In the genomic region with DNA sequence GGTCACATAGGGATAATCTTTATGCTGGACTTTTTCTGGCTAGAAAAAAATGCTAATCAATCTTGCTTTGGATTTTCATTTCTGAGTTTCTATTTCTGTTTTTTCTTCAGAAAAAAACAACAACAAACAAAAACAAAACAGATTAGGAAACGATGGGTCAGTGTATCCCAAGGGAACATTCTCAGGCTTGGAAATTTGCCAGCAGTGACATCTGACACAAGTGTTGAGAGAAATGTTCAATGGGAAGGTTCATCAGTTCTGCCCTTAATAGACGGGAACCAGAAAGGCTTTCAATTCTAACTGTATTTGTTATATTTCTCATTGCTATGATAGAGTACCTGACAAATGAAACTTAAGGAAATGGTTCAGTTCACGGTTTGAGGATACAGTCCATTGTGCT, we compare ENCODE assay signal across 20 mouse cellular contexts.
DNase-seq lines count a peak whose midpoint lies in the region; ATAC-seq and TF ChIP-seq lines count a peak whose summit lies in the region.
"Had no signal": no experiment of that assay in that cellular context is flagged by ENCODE, and none has a peak within 500 bp of the region (broad histone marks: within the 10 kb centered on the region; RNA-seq: fewer than 3 reads in every experiment).

No protein-coding gene starts in this region.

- H3K9ac ChIP-seq in lung, embryonic 14.5 days, result no peak overlapping the region
- H3K9ac ChIP-seq: embryonic facial prominence, embryonic 12.5 days; forebrain, embryonic 13.5 days; forebrain, embryonic 15.5 days; forebrain, postnatal 0 days had no signal

- WGBS in lung, embryonic 14.5 days, result 45% methylated on average over 3 of the region's 3 CpGs

- no peak overlapping the region for H3K4me2 ChIP-seq in lung, embryonic 14.5 days
- H3K4me2 ChIP-seq: embryonic facial prominence, embryonic 12.5 days; forebrain, embryonic 13.5 days; forebrain, embryonic 15.5 days had no signal

- no peaks in the 10 kb centered on the region for H3K9me3 ChIP-seq in lung, embryonic 14.5 days (ENCODE audit: low read depth, low read length)
- H3K9me3 ChIP-seq: embryonic facial prominence, embryonic 10.5 days; embryonic facial prominence, embryonic 12.5 days; forebrain, embryonic 13.5 days; forebrain, embryonic 15.5 days had no signal

- no peaks in the 10 kb centered on the region for H3K4me1 ChIP-seq in lung, embryonic 14.5 days (ENCODE audit: insufficient read depth)
- H3K4me1 ChIP-seq: embryonic facial prominence, embryonic 10.5 days; embryonic facial prominence, embryonic 12.5 days; forebrain, embryonic 13.5 days; forebrain, embryonic 15.5 days had no signal

- no peaks in the 10 kb centered on the region for H3K27me3 ChIP-seq in lung, embryonic 14.5 days (ENCODE audit: insufficient read depth, low read length)
- H3K27me3 ChIP-seq: embryonic facial prominence, embryonic 12.5 days; forebrain, embryonic 13.5 days; forebrain, embryonic 15.5 days had no signal

- no peak overlapping the region for H3K27ac ChIP-seq in lung, embryonic 14.5 days (ENCODE audit: low read depth)
- H3K27ac ChIP-seq: embryonic facial prominence, embryonic 10.5 days; embryonic facial prominence, embryonic 12.5 days; forebrain, embryonic 13.5 days; forebrain, embryonic 15.5 days had no signal

- no peak for ATAC-seq in lung, embryonic 14.5 days (ENCODE audit: insufficient read depth)
- ATAC-seq: forebrain, embryonic 13.5 days; forebrain, embryonic 15.5 days; forebrain, postnatal 0 days had no signal

- peak; percentile 18 to 44 for DNase-seq in cerebellum, postnatal 14 days
- no peak for DNase-seq in cerebellum, postnatal 25 days
- peak; percentile 9 for DNase-seq in kidney, postnatal 10 days
- DNase-seq in kidney, postnatal 36 days, result no peak
- DNase-seq in lung, embryonic 14.5 days, result peak; percentile 28
- no peak for DNase-seq in lung, postnatal 14 days
- DNase-seq in adipocyte (ENCODE audit: low spot score), result peak; percentile 12
- DNase-seq in urinary bladder, postnatal 4 days (ENCODE audit: low spot score in 2 of 2), result no peak
- DNase-seq: adrenal gland, adult 8-10 months; adrenal gland, postnatal 14 days; adrenal gland, postnatal 36 days; cerebellum, adult 11-12 months; cerebellum, adult 2 months; cerebellum, adult 9-10 months; cerebellum, postnatal 36 days; forebrain, postnatal 0 days had no signal

- no peaks in the 10 kb centered on the region for H3K36me3 ChIP-seq in lung, embryonic 14.5 days (ENCODE audit: insufficient read depth)
- H3K36me3 ChIP-seq: embryonic facial prominence, embryonic 10.5 days; embryonic facial prominence, embryonic 12.5 days; forebrain, embryonic 15.5 days had no signal

- no peak for TF ChIP-seq CTCF in lung, embryonic 14.5 days (IDR thresholded peaks at IDR 0.05; ENCODE audit: low read depth)

- H3K4me3 ChIP-seq in lung, embryonic 14.5 days (ENCODE audit: low read depth, low read length), result no peak overlapping the region
- H3K4me3 ChIP-seq: embryonic facial prominence, embryonic 10.5 days; embryonic facial prominence, embryonic 12.5 days; forebrain, embryonic 13.5 days; forebrain, embryonic 15.5 days had no signal

Comparison
In these comparisons a context has a peak if more than half of its experiments do, and no peak if none do; other contexts are left out.
1. DNase-seq: peak in cerebellum, postnatal 14 days (2 of 2), kidney, postnatal 10 days (single experiment), lung, embryonic 14.5 days (single experiment) and adipocyte (single experiment); none in cerebellum, postnatal 25 days (0 of 2), kidney, postnatal 36 days (0 of 2), lung, postnatal 14 days (single experiment) and urinary bladder, postnatal 4 days (0 of 2).